Mouse (Mus musculus) myocyte (in vitro differentiated cells): Measurements from ENCODE around the gene Pcnp.

Experiments
- CEBPB ChIP-seq: IDR thresholded peaks from 2 replicates; pipeline ENCODE4 v1.6.1; 2011; ENCODE audit warnings: mild to moderate bottlenecking, moderate library complexity; ENCODE audit not compliant: poor library complexity, insufficient read depth, severe bottlenecking
- E2F4 ChIP-seq: IDR thresholded peaks from one replicate; pipeline ENCODE4 v1.6.1; 2011; ENCODE audit warnings: mild to moderate bottlenecking, control low read depth, moderate library complexity; ENCODE audit not compliant: insufficient read depth
- MAX ChIP-seq: IDR thresholded peaks from one replicate; pipeline ENCODE4 v1.6.1; 2011; ENCODE audit warnings: low read depth, mild to moderate bottlenecking, control low read depth
- MYOD1 ChIP-seq, 3 experiments: IDR thresholded peaks; one replicate each; pipeline ENCODE4 v1.6.1; 2011; ENCODE audit warnings: control low read depth in 2 of 3, low read depth in 2 of 3, mild to moderate bottlenecking in 2 of 3, moderate library complexity in 1 of 3; ENCODE audit not compliant: insufficient read length in 2 of 3, control insufficient read depth in 1 of 3
- POLR2A ChIP-seq: IDR thresholded peaks from one replicate; pipeline ENCODE4 v1.6.1; 2011; ENCODE audit warnings: low read depth, mild to moderate bottlenecking, control low read depth, moderate library complexity; ENCODE audit not compliant: insufficient read length
- POLR2AphosphoS2 ChIP-seq: IDR thresholded peaks from one replicate; pipeline ENCODE4 v1.6.1; 2011; ENCODE audit warnings: low read depth, control low read depth; ENCODE audit not compliant: insufficient read length
- REST ChIP-seq: IDR thresholded peaks from one replicate; pipeline ENCODE4 v1.6.1; 2011; ENCODE audit warnings: mild to moderate bottlenecking, control low read depth, moderate library complexity; ENCODE audit not compliant: insufficient read depth, insufficient read length
- SRF ChIP-seq: IDR thresholded peaks from one replicate; pipeline ENCODE4 v1.6.1; 2011; ENCODE audit warnings: low read depth; ENCODE audit not compliant: control insufficient read depth, insufficient read length
- USF1 ChIP-seq: IDR thresholded peaks from one replicate; pipeline ENCODE4 v1.6.1; 2011; ENCODE audit warnings: low read depth, mild to moderate bottlenecking, control low read depth, moderate library complexity

DNA sequence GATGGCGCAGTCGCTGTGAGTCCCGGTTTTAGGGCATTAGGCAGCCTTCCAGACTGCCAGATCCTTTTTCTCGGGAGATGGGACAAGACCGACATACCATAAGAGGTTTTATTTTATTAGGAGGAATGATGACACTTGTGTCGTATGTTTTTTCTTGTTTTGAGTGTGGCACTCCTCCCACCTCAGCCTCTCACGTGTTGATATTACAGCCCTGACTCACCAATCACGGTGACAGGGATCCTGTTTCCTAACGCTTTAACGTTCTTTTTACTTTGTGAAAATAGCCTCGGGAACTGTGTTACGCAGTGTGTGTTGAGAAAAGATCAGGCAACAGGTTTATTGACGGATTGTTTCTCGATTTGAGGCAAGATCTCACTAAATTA is 54.6 kb downstream of the Pcnp start:
- TF ChIP-seq POLR2AphosphoS2 (no peak), POLR2A (no peak), REST (no peak), E2F4 (no peak), MAX (no peak), MYOD1 (IDR thresholded peaks at IDR 0.05; ENCODE audit: control insufficient read depth in 1 of 3, insufficient read length in 2 of 3, low read depth in 2 of 3) (no peak), SRF (no peak), CEBPB (no peak), USF1 (peak; percentile 30)
